Mouse (Mus musculus): Measurements from ENCODE around the gene Cpt2. TPM values are rescaled to one million over a fixed set of nuclear protein-coding genes. Genes with fewer than 3 reads are reported as not detected.

Gene Cpt2
- polyA plus RNA-seq (2015; fragmentation: Nextera tagmentation; extraction: Ambion mirVana) = 54.6 and 64.2 TPM in 2 replicates

DNA sequence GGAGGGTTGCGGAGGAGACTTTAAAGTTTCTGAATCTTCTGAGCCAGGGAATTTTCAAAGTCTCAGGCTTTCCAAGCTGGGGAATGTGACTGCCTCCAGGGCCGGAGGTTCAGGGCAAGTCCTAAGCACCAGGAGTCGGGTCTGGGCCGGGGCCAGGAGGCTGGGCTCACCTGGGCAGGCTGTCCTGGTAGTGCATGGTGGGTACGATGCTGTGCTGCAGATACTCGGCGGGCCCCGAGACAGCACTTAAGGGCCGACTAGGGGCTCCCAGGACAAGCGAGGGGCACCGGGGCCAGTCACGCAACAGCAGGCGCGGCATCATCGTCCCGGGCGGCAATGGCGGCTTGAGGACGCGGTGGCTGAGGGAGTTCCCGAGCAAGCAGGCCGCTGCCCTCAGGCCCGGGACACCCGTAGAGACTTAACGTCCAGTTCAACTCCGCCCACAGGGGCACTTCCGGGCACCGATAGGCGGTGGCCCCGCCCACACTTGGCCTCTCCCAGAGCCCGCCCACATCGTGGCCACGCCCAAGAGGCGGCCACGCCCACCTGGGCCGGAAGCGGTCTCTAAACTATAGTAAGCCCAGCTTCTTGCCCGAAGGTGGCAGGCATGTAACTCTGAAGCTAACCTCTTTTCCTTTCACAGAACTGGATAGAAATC is at the start of gene Cpt2:
TSS of gene Cpt2 (minus strand) at position 466 of the 658 bp plus-strand sequence.
- no peaks in the 10 kb centered on the region for H3K36me3 ChIP-seq (ENCODE audit: control insufficient read depth, insufficient read depth, low read length)
- H3K27ac ChIP-seq (ENCODE audit: low read length) = peak within 1 kb of the TSS; percentile 83
- WGBS = under 1% methylated on average over 38 of the region's 38 CpGs
- H3K4me1 ChIP-seq (ENCODE audit: control insufficient read depth, insufficient read depth, low read length) = peaks cover 21% of the 10 kb centered on the region
- no peaks in the 10 kb centered on the region for H3K27me3 ChIP-seq (ENCODE audit: control insufficient read depth, insufficient read depth, low read length)
- peak; percentile 96 for ATAC-seq (ENCODE audit: insufficient read depth, low FRiP score)
- peak within 1 kb of the TSS; percentile 74 for H3K4me2 ChIP-seq (ENCODE audit: low read depth, low read length)
- H3K9me3 ChIP-seq (replicated peaks; ENCODE audit: control insufficient read depth, low read length) = no peaks in the 10 kb centered on the region
- peak within 1 kb of the TSS; percentile 95 for H3K9ac ChIP-seq (ENCODE audit: low read length)
- peak within 1 kb of the TSS; percentile 88 for H3K4me3 ChIP-seq (replicated peaks; ENCODE audit: low read length)

DNA sequence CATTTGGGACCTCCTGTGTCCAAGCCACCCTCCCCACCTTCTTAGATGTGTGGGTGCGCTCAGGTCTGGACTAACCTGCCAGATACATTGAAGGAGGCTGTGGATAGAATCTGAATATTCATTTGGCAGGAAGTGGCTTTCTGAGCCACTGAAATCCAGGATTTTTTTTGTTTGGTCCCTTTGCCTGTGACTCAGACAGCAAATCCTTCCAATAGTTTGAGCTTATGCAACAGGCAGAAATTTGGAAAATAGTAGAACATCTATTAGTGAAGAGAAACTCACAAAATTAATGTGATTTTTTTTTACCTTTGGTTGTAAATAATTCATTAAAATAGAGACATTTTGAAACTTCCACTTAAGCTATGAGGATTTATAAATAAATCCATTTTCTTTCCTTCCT is 47.8 kb upstream of the Cpt2 start:
- Histone ChIP-seq H3K4me1 (ENCODE audit: control insufficient read depth, insufficient read depth, low read length) (no peaks in the 10 kb centered on the region), H3K9ac (ENCODE audit: low read length) (no peak overlapping the region), H3K27ac (ENCODE audit: low read length) (no peak overlapping the region), H3K36me3 (ENCODE audit: control insufficient read depth, insufficient read depth, low read length) (no peaks in the 10 kb centered on the region), H3K27me3 (ENCODE audit: control insufficient read depth, insufficient read depth, low read length) (no peaks in the 10 kb centered on the region), H3K4me3 (replicated peaks; ENCODE audit: low read length) (no peak overlapping the region), H3K4me2 (ENCODE audit: low read depth, low read length) (no peak overlapping the region), H3K9me3 (replicated peaks; ENCODE audit: control insufficient read depth, low read length) (no peaks in the 10 kb centered on the region)
- ATAC-seq (ENCODE audit: insufficient read depth, low FRiP score) = no peak
- 89% methylated on average over 1 of the region's 1 CpGs for WGBS

DNA sequence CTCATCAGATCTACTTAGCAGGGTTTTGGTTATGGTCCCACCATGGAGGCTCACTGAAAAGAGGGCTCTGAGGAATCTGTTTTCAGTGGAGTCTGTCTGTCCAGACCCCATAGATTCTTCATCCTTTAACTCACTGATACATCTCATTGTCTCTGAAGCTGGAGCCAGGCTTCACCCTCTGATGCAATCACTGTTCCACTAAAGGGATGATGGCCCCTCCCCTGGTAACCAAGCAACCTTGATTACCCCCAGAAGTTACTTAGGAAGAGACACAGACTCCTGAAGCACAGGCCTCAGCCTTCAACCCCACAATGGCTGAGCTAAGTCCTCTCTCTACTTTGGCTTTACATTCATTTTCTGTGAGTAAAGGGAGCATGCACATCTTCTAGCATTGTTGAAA is 46.4 kb upstream of the Cpt2 start:
- H3K27me3 ChIP-seq (ENCODE audit: control insufficient read depth, insufficient read depth, low read length) = no peaks in the 10 kb centered on the region
- no peak overlapping the region for H3K4me2 ChIP-seq (ENCODE audit: low read depth, low read length)
- H3K9ac ChIP-seq (ENCODE audit: low read length) = no peak overlapping the region
- no peaks in the 10 kb centered on the region for H3K9me3 ChIP-seq (replicated peaks; ENCODE audit: control insufficient read depth, low read length)
- H3K4me1 ChIP-seq (ENCODE audit: control insufficient read depth, insufficient read depth, low read length) = no peaks in the 10 kb centered on the region
- no peaks in the 10 kb centered on the region for H3K36me3 ChIP-seq (ENCODE audit: control insufficient read depth, insufficient read depth, low read length)
- no peak overlapping the region for H3K4me3 ChIP-seq (replicated peaks; ENCODE audit: low read length)
- H3K27ac ChIP-seq (ENCODE audit: low read length) = no peak overlapping the region
- no peak for ATAC-seq (ENCODE audit: insufficient read depth, low FRiP score)

DNA sequence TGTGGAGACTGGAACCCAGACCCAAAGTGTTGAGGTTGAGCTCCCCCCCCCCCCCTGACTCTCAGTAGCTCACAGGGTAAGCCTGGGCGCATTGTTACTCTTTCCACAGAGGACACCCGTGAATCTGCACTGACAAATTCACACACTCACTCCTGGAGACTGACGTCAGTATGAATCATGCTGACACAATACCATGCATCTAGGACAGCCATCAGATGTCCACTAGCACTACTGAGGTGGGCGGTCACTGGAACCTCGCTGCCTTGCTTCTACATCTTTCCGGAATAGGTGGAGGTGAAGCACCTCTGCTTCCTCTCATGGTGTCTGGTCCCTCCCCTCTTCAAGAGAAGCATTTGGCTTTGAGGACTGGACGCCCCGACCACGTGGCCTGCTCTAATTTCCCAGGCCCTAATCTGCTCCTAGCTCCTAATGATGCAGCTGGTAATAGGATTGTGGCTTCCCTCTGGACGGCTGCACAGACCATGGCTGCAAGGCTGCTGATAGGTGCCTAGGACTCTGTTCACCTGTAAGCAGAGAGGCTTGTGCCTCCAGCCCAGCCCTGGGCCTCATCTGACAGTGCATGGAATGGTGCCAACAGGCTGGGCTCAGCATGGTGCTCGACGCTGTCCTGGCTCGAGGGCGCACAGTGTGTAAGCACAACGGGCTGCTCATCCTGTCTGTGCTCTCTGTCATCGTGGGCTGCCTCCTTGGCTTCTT is 44.7 kb upstream of the Cpt2 start, which contains the start of gene Slc1a7:
TSS of gene Slc1a7 (plus strand) at position 367 of the 717 bp plus-strand sequence.
- WGBS = 79% methylated on average over 16 of the region's 16 CpGs
- no peak within 1 kb of the TSS for H3K9ac ChIP-seq (ENCODE audit: low read length)
- no peaks in the 10 kb centered on the region for H3K27me3 ChIP-seq (ENCODE audit: control insufficient read depth, insufficient read depth, low read length)
- no peaks in the 10 kb centered on the region for H3K9me3 ChIP-seq (replicated peaks; ENCODE audit: control insufficient read depth, low read length)
- H3K27ac ChIP-seq (ENCODE audit: low read length) = no peak within 1 kb of the TSS
- no peak for ATAC-seq (ENCODE audit: insufficient read depth, low FRiP score)
- H3K4me1 ChIP-seq (ENCODE audit: control insufficient read depth, insufficient read depth, low read length) = no peaks in the 10 kb centered on the region
- no peak within 1 kb of the TSS for H3K4me3 ChIP-seq (replicated peaks; ENCODE audit: low read length)
- no peaks in the 10 kb centered on the region for H3K36me3 ChIP-seq (ENCODE audit: control insufficient read depth, insufficient read depth, low read length)
- H3K4me2 ChIP-seq (ENCODE audit: low read depth, low read length) = no peak within 1 kb of the TSS

DNA sequence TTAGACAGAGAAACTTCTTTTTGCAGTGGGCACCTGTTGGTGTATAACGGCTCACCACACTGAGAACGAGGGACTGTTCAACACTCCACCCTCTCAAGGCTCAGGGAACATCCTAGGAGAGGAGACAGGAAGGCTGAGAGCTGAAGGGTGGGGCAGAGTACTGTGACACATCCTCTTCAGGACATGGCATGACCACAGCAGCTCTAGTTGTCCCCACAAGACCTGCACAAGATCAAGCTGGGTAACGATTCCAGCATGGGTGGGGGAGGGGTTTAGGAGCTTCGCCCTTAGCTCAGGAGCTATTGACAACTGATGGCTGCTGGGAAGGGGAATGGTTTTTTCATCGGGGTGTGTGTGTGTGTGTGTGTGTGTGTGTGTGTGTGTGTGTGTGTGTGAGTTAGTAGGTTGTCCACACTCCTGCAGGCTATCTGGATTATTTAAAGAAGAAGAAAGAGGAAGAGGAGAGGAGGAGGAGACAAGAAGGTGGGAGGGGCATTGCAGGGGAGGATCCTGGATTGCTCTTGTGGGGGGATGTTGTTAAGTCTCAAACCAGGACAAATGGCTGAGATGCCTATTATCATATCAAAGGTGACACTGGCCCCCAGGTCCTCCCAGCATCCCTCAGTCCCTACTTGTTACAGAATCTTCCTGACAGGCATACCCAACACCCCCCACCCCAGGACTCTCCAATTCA is 43.2 kb upstream of the Cpt2 start:
- H3K9me3 ChIP-seq (replicated peaks; ENCODE audit: control insufficient read depth, low read length) = no peaks in the 10 kb centered on the region
- H3K27ac ChIP-seq (ENCODE audit: low read length) = no peak overlapping the region
- no peak overlapping the region for H3K4me3 ChIP-seq (replicated peaks; ENCODE audit: low read length)
- H3K4me1 ChIP-seq (ENCODE audit: control insufficient read depth, insufficient read depth, low read length) = no peaks in the 10 kb centered on the region
- H3K4me2 ChIP-seq (ENCODE audit: low read depth, low read length) = no peak overlapping the region
- no peak for ATAC-seq (ENCODE audit: insufficient read depth, low FRiP score)
- no peaks in the 10 kb centered on the region for H3K36me3 ChIP-seq (ENCODE audit: control insufficient read depth, insufficient read depth, low read length)
- no peaks in the 10 kb centered on the region for H3K27me3 ChIP-seq (ENCODE audit: control insufficient read depth, insufficient read depth, low read length)
- H3K9ac ChIP-seq (ENCODE audit: low read length) = no peak overlapping the region
- WGBS = 54% methylated on average over 5 of the region's 5 CpGs

DNA sequence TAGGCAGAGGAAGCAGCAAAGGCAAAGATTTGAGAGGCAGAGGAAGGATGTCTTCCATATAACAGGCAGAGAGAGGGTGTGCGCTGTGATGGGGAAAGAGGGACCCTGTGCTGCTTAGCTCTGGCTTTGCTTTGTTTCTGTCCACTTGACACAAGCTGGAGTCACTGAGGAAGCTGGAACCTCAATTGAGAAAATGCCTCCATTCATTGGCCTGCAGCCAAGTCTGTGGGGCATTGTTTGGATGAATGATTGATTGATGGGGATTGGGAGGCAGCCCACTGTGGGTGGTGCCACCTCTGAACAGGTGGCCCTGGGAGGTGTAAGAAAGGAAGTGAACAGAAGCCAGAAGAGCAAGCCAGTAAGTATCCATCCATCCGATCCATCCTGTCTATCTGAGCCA is 39.4 kb upstream of the Cpt2 start:
- ATAC-seq (ENCODE audit: insufficient read depth, low FRiP score) = no peak
- 85% methylated on average over 2 of the region's 2 CpGs for WGBS

DNA sequence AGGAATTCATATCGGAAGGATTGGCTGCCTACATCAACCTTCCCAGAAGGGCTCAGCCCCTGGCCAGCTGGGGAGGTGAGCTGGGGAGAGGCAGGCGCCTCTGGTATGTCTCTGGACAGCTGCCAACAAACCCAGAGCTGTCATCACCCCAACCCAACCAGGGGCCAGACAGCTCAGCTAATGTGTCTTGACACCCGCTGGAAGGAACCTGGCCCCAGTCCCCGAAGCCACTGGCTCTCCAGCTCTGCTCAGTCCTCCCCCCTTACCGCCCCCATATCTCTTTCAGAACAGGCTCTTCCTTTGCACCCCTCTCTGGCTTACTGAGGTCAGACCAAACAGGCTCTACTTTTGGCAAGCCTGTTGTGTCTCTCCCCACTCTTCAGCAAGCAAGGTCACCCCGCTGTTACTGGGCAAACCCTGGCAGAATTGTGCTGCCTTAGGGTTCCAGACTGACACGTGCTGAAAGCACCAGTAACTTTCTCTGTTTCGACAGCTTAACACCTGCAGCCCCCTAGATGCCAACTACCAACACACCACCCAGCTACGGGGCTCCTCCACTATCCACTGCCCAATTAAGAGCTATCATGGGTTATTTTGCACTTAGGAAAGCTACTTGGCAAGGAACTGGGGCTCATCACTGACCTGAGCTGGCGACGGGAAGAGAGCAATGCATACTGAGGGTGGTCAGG is 38.8 kb upstream of the Cpt2 start:
- Histone ChIP-seq H3K27me3 (ENCODE audit: control insufficient read depth, insufficient read depth, low read length) (no peaks in the 10 kb centered on the region), H3K4me2 (ENCODE audit: low read depth, low read length) (no peak overlapping the region), H3K9me3 (replicated peaks; ENCODE audit: control insufficient read depth, low read length) (no peaks in the 10 kb centered on the region), H3K4me1 (ENCODE audit: control insufficient read depth, insufficient read depth, low read length) (no peaks in the 10 kb centered on the region), H3K36me3 (ENCODE audit: control insufficient read depth, insufficient read depth, low read length) (no peaks in the 10 kb centered on the region), H3K9ac (ENCODE audit: low read length) (no peak overlapping the region), H3K27ac (ENCODE audit: low read length) (no peak overlapping the region), H3K4me3 (replicated peaks; ENCODE audit: low read length) (no peak overlapping the region)
- peak; percentile 47; the same call in 1 of the 2 replicates for ATAC-seq (ENCODE audit: insufficient read depth, low FRiP score)
- 45% methylated on average over 11 of the region's 11 CpGs for WGBS

More for the DNA sequence above, 39.4 kb upstream of the Cpt2 start:
- no peaks in the 10 kb centered on the region for H3K36me3 ChIP-seq (ENCODE audit: control insufficient read depth, insufficient read depth, low read length)
- H3K4me2 ChIP-seq (ENCODE audit: low read depth, low read length) = no peak overlapping the region
- H3K9ac ChIP-seq (ENCODE audit: low read length) = no peak overlapping the region
- no peak overlapping the region for H3K4me3 ChIP-seq (replicated peaks; ENCODE audit: low read length)
- H3K27me3 ChIP-seq (ENCODE audit: control insufficient read depth, insufficient read depth, low read length) = no peaks in the 10 kb centered on the region
- H3K27ac ChIP-seq (ENCODE audit: low read length) = no peak overlapping the region
- H3K4me1 ChIP-seq (ENCODE audit: control insufficient read depth, insufficient read depth, low read length) = no peaks in the 10 kb centered on the region
- H3K9me3 ChIP-seq (replicated peaks; ENCODE audit: control insufficient read depth, low read length) = no peaks in the 10 kb centered on the region

DNA sequence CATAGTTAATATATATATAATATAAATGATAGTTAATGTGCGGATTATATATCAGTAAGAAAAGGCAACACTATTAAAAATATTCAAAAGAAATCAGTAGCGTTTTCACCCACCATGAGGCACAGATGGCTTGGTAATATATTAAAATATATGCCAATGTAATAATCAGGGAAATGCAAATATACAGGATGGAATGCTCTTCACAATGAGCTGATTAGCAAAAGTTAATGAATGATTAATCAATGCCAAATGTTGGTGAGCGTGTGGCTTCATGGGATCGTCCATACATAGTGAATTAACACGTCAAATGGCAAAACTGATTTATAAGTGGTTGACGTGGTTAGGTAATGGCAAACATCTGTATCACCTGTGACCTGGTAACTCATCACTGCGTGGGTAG is 35.1 kb upstream of the Cpt2 start:
- ATAC-seq (ENCODE audit: insufficient read depth, low FRiP score) = no peak

More for the DNA sequence above, 35.1 kb upstream of the Cpt2 start:
- Histone ChIP-seq H3K27ac (ENCODE audit: low read length) (no peak overlapping the region), H3K4me1 (ENCODE audit: control insufficient read depth, insufficient read depth, low read length) (no peaks in the 10 kb centered on the region; the same call in 1 of the 2 replicates), H3K27me3 (ENCODE audit: control insufficient read depth, insufficient read depth, low read length) (no peaks in the 10 kb centered on the region), H3K4me2 (ENCODE audit: low read depth, low read length) (no peak overlapping the region), H3K36me3 (ENCODE audit: control insufficient read depth, insufficient read depth, low read length) (no peaks in the 10 kb centered on the region), H3K9me3 (replicated peaks; ENCODE audit: control insufficient read depth, low read length) (no peaks in the 10 kb centered on the region), H3K4me3 (replicated peaks; ENCODE audit: low read length) (no peak overlapping the region), H3K9ac (ENCODE audit: low read length) (no peak overlapping the region)
- 81% methylated on average over 7 of the region's 7 CpGs for whole genome bisulfite sequencing
